Mouse (Mus musculus): ENCODE data around the gene Mep1a.
A peak's percentile ranks its signal among the peaks of the same experiment; 100 is the strongest.

The Mep1a gene

GRCm38 (mm10) chr17:43485982-43486381 is 16.6 kb downstream of the Mep1a start:
- no peak for DNase-seq (ENCODE audit: extremely low spot score, low read depth, low spot score)

- DNase-seq (ENCODE audit: extremely low spot score, low read depth, low spot score) = no peak
These were observed 25.0 kb downstream of the Mep1a start for GRCm38 (mm10) chr17:43477621-43478020.

GRCm38 (mm10) chr17:43474775-43475174 is 27.8 kb downstream of the Mep1a start:
- no peak for DNase-seq (ENCODE audit: extremely low spot score, low read depth, low spot score)

- DNase-seq (ENCODE audit: extremely low spot score, low read depth, low spot score) = no peak
These were observed 30.1 kb downstream of the Mep1a start for GRCm38 (mm10) chr17:43472558-43472957.

- no peak for DNase-seq (ENCODE audit: extremely low spot score, low read depth, low spot score)
These were observed 32.6 kb downstream of the Mep1a start for GRCm38 (mm10) chr17:43470039-43470438.

GRCm38 (mm10) chr17:43460245-43461181 is 42.1 kb downstream of the Mep1a start:
- peak; percentile 67 for DNase-seq (ENCODE audit: extremely low spot score, low read depth, low spot score)

GRCm38 (mm10) chr17:43459737-43460230 is 42.8 kb downstream of the Mep1a start:
- no peak for DNase-seq (ENCODE audit: extremely low spot score, low read depth, low spot score)

- peak; percentile 47 for DNase-seq (ENCODE audit: extremely low spot score, low read depth, low spot score)
These were observed 44.0 kb downstream of the Mep1a start for GRCm38 (mm10) chr17:43458598-43458997.

- DNase-seq (ENCODE audit: extremely low spot score, low read depth, low spot score) = no peak
These were observed 51.4 kb downstream of the Mep1a start for GRCm38 (mm10) chr17:43451216-43451615.

GRCm38 (mm10) chr17:43434485-43434884 is 68.1 kb downstream of the Mep1a start:
- DNase-seq (ENCODE audit: extremely low spot score, low read depth, low spot score) = no peak

- DNase-seq (ENCODE audit: extremely low spot score, low read depth, low spot score) = no peak
These were observed 70.9 kb downstream of the Mep1a start for GRCm38 (mm10) chr17:43431692-43432091.

Data from hindlimb bud, embryonic 11.5 days (tissue).